Comparison of ENCODE assay signal across 8 mouse cellular contexts in genomic region chr19:21473345-21473744, GRCm38 (mm10). TPM values are rescaled to one million over a fixed set of nuclear protein-coding genes. Genes with fewer than 3 reads are reported as not detected.
DNase-seq lines count a peak whose midpoint lies in the region; ATAC-seq lines count a peak whose summit lies in the region.

Gene Gda (minus strand): TSS chr19:21473445.

- peak within 1 kb of the TSS; percentile 77 for H3K4me2 ChIP-seq in kidney, embryonic 14.5 days (replicated peaks; ENCODE audit: low read depth, low read length)
- peak within 1 kb of the TSS; percentile 90 for H3K4me2 ChIP-seq in embryonic facial prominence, embryonic 11.5 days (ENCODE audit: low read depth, low read length)
- H3K4me2 ChIP-seq in limb, embryonic 15.5 days: peak within 1 kb of the TSS; percentile 87
- peak within 1 kb of the TSS; percentile 90 for H3K4me2 ChIP-seq in stomach, embryonic 15.5 days

- no peaks in the 10 kb centered on the region for H3K36me3 ChIP-seq in kidney, embryonic 14.5 days (ENCODE audit: control insufficient read depth, insufficient read depth, low read length)
- H3K36me3 ChIP-seq in embryonic facial prominence, embryonic 11.5 days (replicated peaks; ENCODE audit: control insufficient read depth, insufficient read depth, low read depth, low read length): no peaks in the 10 kb centered on the region
- no peaks in the 10 kb centered on the region for H3K36me3 ChIP-seq in limb, embryonic 15.5 days
- H3K36me3 ChIP-seq in stomach, embryonic 15.5 days: no peaks in the 10 kb centered on the region

- 67% methylated on average over 2 of the region's 2 CpGs for WGBS in kidney, embryonic 14.5 days
- WGBS in embryonic facial prominence, embryonic 11.5 days: 70% methylated on average over 2 of the region's 2 CpGs
- WGBS in limb, embryonic 15.5 days: 58% methylated on average over 2 of the region's 2 CpGs
- WGBS in stomach, embryonic 15.5 days: 56% methylated on average over 2 of the region's 2 CpGs

- no peak for DNase-seq in kidney, postnatal 25 days
- no peak for DNase-seq in embryonic facial prominence, embryonic 11.5 days (ENCODE audit: low spot score)
- no peak for DNase-seq in heart, postnatal 36 days
- DNase-seq in urinary bladder, postnatal 14 days (ENCODE audit: low spot score): no peak
- no peak for DNase-seq in cerebellum, postnatal 14 days

- no peak within 1 kb of the TSS for H3K27ac ChIP-seq in kidney, embryonic 14.5 days (ENCODE audit: low read depth, low read length)
- H3K27ac ChIP-seq in embryonic facial prominence, embryonic 11.5 days (replicated peaks; ENCODE audit: low read depth, low read length): no peak within 1 kb of the TSS
- H3K27ac ChIP-seq in limb, embryonic 15.5 days: no peak within 1 kb of the TSS
- no peak within 1 kb of the TSS for H3K27ac ChIP-seq in stomach, embryonic 15.5 days

- peaks cover 13% of the 10 kb centered on the region for H3K27me3 ChIP-seq in kidney, embryonic 14.5 days (ENCODE audit: control insufficient read depth, insufficient read depth, low read length)
- peaks cover 6% of the 10 kb centered on the region; the same call in 1 of the 2 replicates for H3K27me3 ChIP-seq in embryonic facial prominence, embryonic 11.5 days (ENCODE audit: control insufficient read depth, insufficient read depth, low read length)
- peaks cover 21% of the 10 kb centered on the region for H3K27me3 ChIP-seq in limb, embryonic 15.5 days
- peaks cover 11% of the 10 kb centered on the region for H3K27me3 ChIP-seq in stomach, embryonic 15.5 days (replicated peaks)

- peak within 1 kb of the TSS; percentile 43 for H3K4me3 ChIP-seq in kidney, embryonic 14.5 days (ENCODE audit: low read length)
- H3K4me3 ChIP-seq in embryonic facial prominence, embryonic 11.5 days (ENCODE audit: low read depth, low read length): peak within 1 kb of the TSS; percentile 42
- H3K4me3 ChIP-seq in limb, embryonic 15.5 days: peak within 1 kb of the TSS; percentile 46
- peak within 1 kb of the TSS; percentile 45 for H3K4me3 ChIP-seq in stomach, embryonic 15.5 days (replicated peaks)

- peaks cover 11% of the 10 kb centered on the region; the same call in 1 of the 2 replicates for H3K9me3 ChIP-seq in kidney, embryonic 14.5 days (ENCODE audit: control insufficient read depth, low read length)
- no peaks in the 10 kb centered on the region for H3K9me3 ChIP-seq in embryonic facial prominence, embryonic 11.5 days (replicated peaks; ENCODE audit: control insufficient read depth, low read length)
- H3K9me3 ChIP-seq in limb, embryonic 15.5 days: no peaks in the 10 kb centered on the region
- H3K9me3 ChIP-seq in stomach, embryonic 15.5 days: no peaks in the 10 kb centered on the region

- 0 out of 2 replicates have a peak within 1 kb of the TSS, but pooled peaks have one; percentile 32 for H3K9ac ChIP-seq in kidney, embryonic 14.5 days (ENCODE audit: low read depth, low read length)
- H3K9ac ChIP-seq in embryonic facial prominence, embryonic 11.5 days (replicated peaks; ENCODE audit: low read length): peak within 1 kb of the TSS; percentile 13; the same call in 1 of the 2 replicates
- no peak within 1 kb of the TSS for H3K9ac ChIP-seq in limb, embryonic 15.5 days
- peak within 1 kb of the TSS; percentile 30; the same call in 1 of the 2 replicates for H3K9ac ChIP-seq in stomach, embryonic 15.5 days

- intact Hi-C loops in heart, postnatal 36 days (cut with DNase I): loop anchor here (5.0 kb wide), 2 partner anchors 89 to 196 kb away; no protein-coding TSS in a partner anchor

- ATAC-seq in kidney, embryonic 14.5 days (ENCODE audit: low FRiP score, low TSS enrichment): no peak
- no peak for ATAC-seq in embryonic facial prominence, embryonic 11.5 days (replicated peaks; ENCODE audit: insufficient number of reproducible peaks, low FRiP score, low TSS enrichment, low read depth)
- ATAC-seq in limb, embryonic 15.5 days (ENCODE audit: insufficient number of reproducible peaks, low FRiP score, low TSS enrichment, low read depth): no peak
- ATAC-seq in stomach, embryonic 15.5 days (ENCODE audit: insufficient read depth, low FRiP score, low read depth): no peak

- H3K4me1 ChIP-seq in kidney, embryonic 14.5 days (ENCODE audit: control insufficient read depth, insufficient read depth, low read length): no peaks in the 10 kb centered on the region
- no peaks in the 10 kb centered on the region for H3K4me1 ChIP-seq in embryonic facial prominence, embryonic 11.5 days (ENCODE audit: control insufficient read depth, insufficient read depth, low read length)
- H3K4me1 ChIP-seq in limb, embryonic 15.5 days: peaks cover 7% of the 10 kb centered on the region
- H3K4me1 ChIP-seq in stomach, embryonic 15.5 days: no peaks in the 10 kb centered on the region; the same call in 1 of the 2 replicates

RNA-seq across cellular contexts. Expression of gene Gda, which starts in this region (rescaled TPM):
- 0.24 TPM in 1 of 2 replicates, not detected in the other for polyA plus RNA-seq in kidney, embryonic 14.5 days (2014; fragmentation: Nextera tagmentation; extraction: Ambion mirVana)
- polyA plus RNA-seq in embryonic facial prominence, embryonic 11.5 days (2014; fragmentation: Nextera tagmentation; extraction: Ambion mirVana): 0.13 TPM in 1 of 2 replicates, not detected in the other
- total RNA-seq in heart, postnatal 36 days (2021): 10 to 100 TPM; 14.8 to 18.6 TPM
- polyA plus RNA-seq in limb, embryonic 15.5 days (2015; fragmentation: Nextera tagmentation; extraction: Ambion mirVana): 0.31 and 0.32 TPM in 2 replicates
- 2.7 and 3.4 TPM in 2 replicates for polyA plus RNA-seq in stomach, embryonic 15.5 days (2015; fragmentation: Nextera tagmentation; extraction: Ambion mirVana)
